Mouse (Mus musculus) C2C12 (cell line): ENCODE results near the gene Clta. TPM values are rescaled to one million over a fixed set of nuclear protein-coding genes. Genes with fewer than 3 reads are reported as not detected.

Experiments
- H3K27me3 ChIP-seq: one replicate; pipeline ENCODE4 v1.6.1; 2011; ENCODE audit not compliant: control insufficient read depth, insufficient read depth, insufficient read length
- H3K36me3 ChIP-seq: one replicate; pipeline ENCODE4 v1.6.1; 2011; ENCODE audit not compliant: control insufficient read depth, insufficient read depth
- H3K4me3 ChIP-seq: one replicate; pipeline ENCODE4 v1.5.1; 2011; ENCODE audit warnings: mild to moderate bottlenecking, control low read depth; ENCODE audit not compliant: poor library complexity, insufficient read depth, severe bottlenecking
- H3K79me2 ChIP-seq: one replicate; pipeline ENCODE4 v1.6.1; 2011; ENCODE audit not compliant: control insufficient read depth, insufficient read depth
- H3K79me3 ChIP-seq: one replicate; pipeline ENCODE4 v1.6.1; 2011; ENCODE audit warnings: low read depth, control low read depth
- H3ac ChIP-seq: one replicate; pipeline ENCODE3; 2011; ENCODE audit warnings: low read depth; ENCODE audit not compliant: control insufficient read depth, insufficient read length
- CEBPB ChIP-seq: IDR thresholded peaks from one replicate; pipeline ENCODE4 v1.6.1; 2011; ENCODE audit warnings: low read depth, mild to moderate bottlenecking, control low read depth, moderate library complexity
- CTCF ChIP-seq: IDR thresholded peaks from one replicate; pipeline ENCODE4 v1.5.1; 2011; ENCODE audit not compliant: control insufficient read depth, insufficient read depth, insufficient read length
- FOSL1 ChIP-seq: IDR thresholded peaks from one replicate; pipeline ENCODE4 v1.8.0; 2011; ENCODE audit warnings: mild to moderate bottlenecking, low read length; ENCODE audit not compliant: poor library complexity, insufficient read depth, severe bottlenecking
- MAX ChIP-seq: IDR thresholded peaks from one replicate; pipeline ENCODE4 v1.6.1; 2011; ENCODE audit warnings: mild to moderate bottlenecking, control low read depth
- MYOD1 ChIP-seq: IDR thresholded peaks from one replicate; pipeline ENCODE4 v1.6.1; 2011; ENCODE audit warnings: low read depth; ENCODE audit not compliant: control insufficient read depth, insufficient read length
- MYOG ChIP-seq: IDR thresholded peaks from one replicate; pipeline ENCODE4 v1.6.1; 2011; ENCODE audit not compliant: control insufficient read depth, insufficient read length; ENCODE audit errors: extremely low read depth
- USF1 ChIP-seq: IDR thresholded peaks from one replicate; pipeline ENCODE4 v1.6.1; 2011; ENCODE audit warnings: low read depth, mild to moderate bottlenecking, control low read depth, moderate library complexity
- polyA plus RNA-seq: library from polyadenylated mRNA; unstranded; fragments of >200 nt; fragmentation: generic; extraction: Trizol; gene quantifications from one replicate; pipeline ENCODE4 v1.2.1, GENCODE M21; 2012; ENCODE audit warnings: missing spikeins

The Clta gene
- polyA plus RNA-seq, 1 experiment, result 470 TPM

DNA sequence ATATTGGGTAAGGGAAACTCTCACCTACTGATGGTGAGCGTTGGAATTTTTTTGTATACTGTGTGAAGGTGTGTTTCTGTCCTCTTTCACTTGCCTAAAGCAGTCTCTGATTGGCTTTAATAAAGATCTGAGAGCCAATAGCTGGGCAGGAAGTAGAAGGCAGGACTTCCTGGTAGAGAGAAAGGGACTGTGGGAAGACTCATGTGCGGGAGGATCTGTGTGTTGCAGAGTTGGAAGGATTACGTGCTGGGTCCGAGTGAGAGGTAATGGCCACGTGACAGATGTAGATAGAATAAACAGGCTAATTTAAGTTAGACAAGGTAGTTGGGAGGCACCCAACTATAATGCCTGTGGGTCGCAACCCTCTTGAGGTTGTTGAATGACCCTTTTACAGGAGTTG, 630 bp upstream of the Clta start:
- no peaks in the 10 kb centered on the region for H3K79me2 ChIP-seq
- no peak overlapping the region for H3K4me3 ChIP-seq
- TF ChIP-seq CTCF, result no peak
- TF ChIP-seq USF1, result no peak

GRCm38 (mm10) chr4:44004623-44005409, 564 bp downstream of the Clta start:
- Histone ChIP-seq H3K79me3 (no peaks in the 10 kb centered on the region), H3K27me3 (no peaks in the 10 kb centered on the region), H3K4me3 (no peak overlapping the region), H3K79me2 (no peaks in the 10 kb centered on the region), H3K36me3 (no peaks in the 10 kb centered on the region), H3ac (no peak overlapping the region)
- no peak for TF ChIP-seq MYOG
- TF ChIP-seq MYOD1, result no peak
- no peak for TF ChIP-seq FOSL1
- no peak for TF ChIP-seq MAX
- TF ChIP-seq CEBPB, result no peak
- no peak for TF ChIP-seq USF1
- no peak for TF ChIP-seq CTCF

More for the DNA sequence above, 630 bp upstream of the Clta start:
- H3ac ChIP-seq, result no peak overlapping the region
- no peaks in the 10 kb centered on the region for H3K36me3 ChIP-seq
- H3K79me3 ChIP-seq, result no peaks in the 10 kb centered on the region
- H3K27me3 ChIP-seq, result no peaks in the 10 kb centered on the region

- Histone ChIP-seq H3K36me3 (peaks cover 5% of the 10 kb centered on the region), H3K79me2 (peaks cover 35% of the 10 kb centered on the region), H3ac (no peak overlapping the region), H3K4me3 (no peak overlapping the region), H3K79me3 (peaks cover 27% of the 10 kb centered on the region), H3K27me3 (no peaks in the 10 kb centered on the region)
- TF ChIP-seq MAX (no peak), CTCF (no peak), USF1 (no peak), MYOG (no peak), MYOD1 (no peak), CEBPB (no peak), FOSL1 (no peak)
Observed at GRCm38 (mm10) chr4:44010176-44010575, 5.9 kb downstream of the Clta start.

- Histone ChIP-seq H3K27me3 (no peaks in the 10 kb centered on the region), H3K36me3 (peaks cover 11% of the 10 kb centered on the region), H3K79me3 (peaks cover 34% of the 10 kb centered on the region), H3K4me3 (no peak overlapping the region), H3K79me2 (peaks cover 42% of the 10 kb centered on the region), H3ac (no peak overlapping the region)
- TF ChIP-seq MYOD1 (no peak), MAX (no peak), FOSL1 (no peak), CTCF (no peak), USF1 (no peak), CEBPB (no peak), MYOG (no peak)
Observed at GRCm38 (mm10) chr4:44010893-44011292, 6.6 kb downstream of the Clta start.

- peaks cover 43% of the 10 kb centered on the region for H3K79me3 ChIP-seq
Observed at GRCm38 (mm10) chr4:44011799-44012198, 7.5 kb downstream of the Clta start.

More at GRCm38 (mm10) chr4:44011799-44012198, 7.5 kb downstream of the Clta start:
- Histone ChIP-seq H3K36me3 (peaks cover 13% of the 10 kb centered on the region), H3K27me3 (no peaks in the 10 kb centered on the region), H3K4me3 (peak overlapping the region; percentile 90), H3ac (peak overlapping the region; percentile 40), H3K79me2 (peaks cover 51% of the 10 kb centered on the region)
- TF ChIP-seq MYOD1 (no peak), CTCF (no peak), MYOG (no peak), CEBPB (no peak), FOSL1 (no peak), MAX (no peak), USF1 (no peak)
